21 mouse cellular contexts compared by ENCODE assay signal in the genomic region with DNA sequence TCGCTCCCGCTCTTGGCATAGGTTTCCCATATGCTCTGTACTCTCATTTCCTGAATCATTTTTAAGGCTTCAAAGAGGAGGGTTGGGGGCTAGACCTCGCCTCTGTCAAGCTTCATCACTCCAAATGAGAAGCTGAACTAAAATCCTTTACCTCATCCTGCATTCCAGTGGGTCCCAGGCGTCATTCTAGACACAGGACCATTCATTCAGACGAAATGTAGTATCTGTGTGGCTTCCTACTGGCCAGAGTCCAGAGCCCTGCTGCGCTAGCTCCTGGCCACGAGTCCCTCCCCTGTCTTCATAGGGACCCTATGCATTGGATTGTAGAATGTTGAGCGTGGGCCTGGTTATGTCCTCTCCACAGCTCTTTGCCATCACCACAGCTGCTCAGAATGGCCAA. TPM values are rescaled to one million over a fixed set of nuclear protein-coding genes. Genes with fewer than 3 reads are reported as not detected.
A peak's percentile ranks its signal among the peaks of the same experiment; 100 is the strongest.
DNase-seq lines count a peak whose midpoint lies in the region; ATAC-seq lines count a peak whose summit lies in the region.
"Had no signal": no experiment of that assay in that cellular context is flagged by ENCODE, and none has a peak within 500 bp of the region (broad histone marks: within the 10 kb centered on the region; RNA-seq: fewer than 3 reads in every experiment).

No protein-coding gene starts in this region.

- 58% methylated on average over 8 of the region's 8 CpGs for WGBS in embryonic facial prominence, embryonic 13.5 days
- 81% methylated on average over 8 of the region's 8 CpGs for WGBS in embryonic facial prominence, embryonic 10.5 days
- 68% methylated on average over 8 of the region's 8 CpGs for WGBS in heart, embryonic 14.5 days
- WGBS in neural tube, embryonic 15.5 days, result 60% methylated on average over 8 of the region's 8 CpGs

- H3K27ac ChIP-seq in embryonic facial prominence, embryonic 13.5 days, result peak overlapping the region; percentile 73; the same call in 1 of the 2 replicates
- no peak overlapping the region for H3K27ac ChIP-seq in embryonic facial prominence, embryonic 10.5 days (replicated peaks)
- H3K27ac ChIP-seq in heart, embryonic 14.5 days (replicated peaks in 1 of 2; ENCODE audit: control insufficient read depth in 1 of 2, insufficient read depth in 1 of 2, low read depth in 2 of 2, low read length in 2 of 2), result peak overlapping the region; percentile 54 to 59; a peak in 3 of 4 replicates
- peak overlapping the region; percentile 48; the same call in 1 of the 2 replicates for H3K27ac ChIP-seq in neural tube, embryonic 15.5 days (replicated peaks)
- H3K27ac ChIP-seq: forebrain, embryonic 12.5 days; hindbrain, postnatal 0 days; liver, embryonic 15.5 days; midbrain, embryonic 15.5 days had no signal

- H3K9ac ChIP-seq in embryonic facial prominence, embryonic 13.5 days, result no peak overlapping the region
- H3K9ac ChIP-seq in heart, embryonic 14.5 days (ENCODE audit: low read length), result peak overlapping the region; percentile 27; the same call in 1 of the 2 replicates
- no peak overlapping the region for H3K9ac ChIP-seq in neural tube, embryonic 15.5 days (replicated peaks)
- H3K9ac ChIP-seq: limb, embryonic 12.5 days; liver, embryonic 15.5 days; midbrain, embryonic 15.5 days had no signal

- H3K4me1 ChIP-seq in embryonic facial prominence, embryonic 13.5 days, result peaks cover 61% of the 10 kb centered on the region
- H3K4me1 ChIP-seq in embryonic facial prominence, embryonic 10.5 days, result peaks cover 60% of the 10 kb centered on the region
- H3K4me1 ChIP-seq in heart, embryonic 14.5 days (ENCODE audit: control insufficient read depth in 2 of 2, insufficient read depth in 2 of 2, low read length in 2 of 2), result peaks cover 40 to 54% of the 10 kb centered on the region in 2 experiments
- H3K4me1 ChIP-seq in megakaryocyte, embryonic 14.5 days, result peaks cover 86% of the 10 kb centered on the region
- peaks cover 54% of the 10 kb centered on the region for H3K4me1 ChIP-seq in neural tube, embryonic 15.5 days

- no peak for ATAC-seq in embryonic facial prominence, embryonic 13.5 days (ENCODE audit: insufficient number of reproducible peaks, insufficient read depth, low FRiP score, low TSS enrichment, low read depth)
- no peak for ATAC-seq in heart, embryonic 14.5 days (ENCODE audit: insufficient number of reproducible peaks, insufficient read depth, low FRiP score, low read depth)
- no peak for ATAC-seq in megakaryocyte, adult 5-6 weeks (ENCODE audit: poor library complexity, severe bottlenecking)
- ATAC-seq in neural tube, embryonic 15.5 days (ENCODE audit: low FRiP score), result no peak
- ATAC-seq: CD4-positive, CD25-positive, alpha-beta regulatory T cell, adult 4 months; hindbrain, postnatal 0 days; midbrain, embryonic 15.5 days had no signal

- DNase-seq in embryonic facial prominence, embryonic 10.5 days (ENCODE audit: low spot score), result no peak
- no peak for DNase-seq in heart, adult 8-10 months (ENCODE audit: low spot score)
- DNase-seq in urinary bladder, adult 18-20 months (ENCODE audit: low spot score in 2 of 2), result no peak
- DNase-seq: cerebellum, adult 9-11 months; kidney, adult 11 months; kidney, postnatal 25 days; right cerebral cortex, postnatal 14 days; thymus, postnatal 25 days had no signal

- peaks cover 25% of the 10 kb centered on the region for H3K27me3 ChIP-seq in embryonic facial prominence, embryonic 13.5 days
- H3K27me3 ChIP-seq in embryonic facial prominence, embryonic 10.5 days (replicated peaks; ENCODE audit: low read depth, poor library complexity, severe bottlenecking), result peaks cover 43% of the 10 kb centered on the region
- no peaks in the 10 kb centered on the region for H3K27me3 ChIP-seq in heart, embryonic 14.5 days (ENCODE audit: control insufficient read depth, insufficient read depth, low read length)
- H3K27me3 ChIP-seq in megakaryocyte, embryonic 14.5 days (replicated peaks), result no peaks in the 10 kb centered on the region
- peaks cover 13% of the 10 kb centered on the region; the same call in 1 of the 2 replicates for H3K27me3 ChIP-seq in neural tube, embryonic 15.5 days (replicated peaks)

- H3K9me3 ChIP-seq in embryonic facial prominence, embryonic 13.5 days, result no peaks in the 10 kb centered on the region
- no peaks in the 10 kb centered on the region for H3K9me3 ChIP-seq in embryonic facial prominence, embryonic 10.5 days
- no peaks in the 10 kb centered on the region for H3K9me3 ChIP-seq in heart, embryonic 14.5 days (ENCODE audit: control insufficient read depth, low read length)
- no peaks in the 10 kb centered on the region for H3K9me3 ChIP-seq in megakaryocyte, embryonic 14.5 days
- no peaks in the 10 kb centered on the region for H3K9me3 ChIP-seq in neural tube, embryonic 15.5 days (replicated peaks)
- H3K9me3 ChIP-seq: forebrain, embryonic 12.5 days; limb, embryonic 12.5 days; liver, embryonic 15.5 days; midbrain, embryonic 15.5 days had no signal

- no peak overlapping the region for H3K4me3 ChIP-seq in embryonic facial prominence, embryonic 13.5 days
- no peak overlapping the region for H3K4me3 ChIP-seq in embryonic facial prominence, embryonic 10.5 days
- H3K4me3 ChIP-seq in heart, embryonic 14.5 days (ENCODE audit: control insufficient read depth in 1 of 2, insufficient read depth in 1 of 2, low read depth in 1 of 2, low read length in 2 of 2), result no peak overlapping the region
- peak overlapping the region; percentile 29 for H3K4me3 ChIP-seq in megakaryocyte, embryonic 14.5 days (replicated peaks)
- no peak overlapping the region for H3K4me3 ChIP-seq in neural tube, embryonic 15.5 days (replicated peaks)
- H3K4me3 ChIP-seq: forebrain, embryonic 12.5 days; limb, embryonic 12.5 days; liver, embryonic 15.5 days; midbrain, embryonic 15.5 days had no signal

- H3K36me3 ChIP-seq in embryonic facial prominence, embryonic 13.5 days, result peaks cover 9% of the 10 kb centered on the region; the same call in 1 of the 2 replicates
- H3K36me3 ChIP-seq in embryonic facial prominence, embryonic 10.5 days (replicated peaks), result peaks cover 16% of the 10 kb centered on the region; the same call in 1 of the 2 replicates
- H3K36me3 ChIP-seq in heart, embryonic 14.5 days (ENCODE audit: control insufficient read depth, insufficient read depth, low read length), result peaks cover 40% of the 10 kb centered on the region
- H3K36me3 ChIP-seq in megakaryocyte, embryonic 14.5 days (replicated peaks; ENCODE audit: low read length), result peaks cover 71% of the 10 kb centered on the region
- no peaks in the 10 kb centered on the region for H3K36me3 ChIP-seq in neural tube, embryonic 15.5 days
- H3K36me3 ChIP-seq: forebrain, embryonic 12.5 days; midbrain, embryonic 15.5 days had no signal

- peak overlapping the region; percentile 11; the same call in 1 of the 2 replicates for H3K4me2 ChIP-seq in embryonic facial prominence, embryonic 13.5 days
- H3K4me2 ChIP-seq in heart, embryonic 14.5 days (ENCODE audit: low read length), result peak overlapping the region; percentile 69
- peak overlapping the region; percentile 17 for H3K4me2 ChIP-seq in neural tube, embryonic 15.5 days
- H3K4me2 ChIP-seq: forebrain, embryonic 12.5 days; limb, embryonic 12.5 days; liver, embryonic 15.5 days; midbrain, embryonic 15.5 days had no signal

RNA-seq across cellular contexts. Expression of gene Tagln2, which starts 4.9 kb away (rescaled TPM):
- 133 and 135 TPM in 2 replicates for polyA plus RNA-seq in embryonic facial prominence, embryonic 13.5 days (2015; fragmentation: Nextera tagmentation; extraction: Ambion mirVana)
- polyA plus RNA-seq in embryonic facial prominence, embryonic 10.5 days (2016; fragmentation: Nextera tagmentation; extraction: Ambion mirVana), result 75.1 and 82.5 TPM in 2 replicates
- 187 and 196 TPM in 2 replicates for polyA plus RNA-seq in heart, embryonic 14.5 days (2014; fragmentation: Nextera tagmentation; extraction: Ambion mirVana)
- 10 to 100 TPM; 37.8 to 77.3 (median 50.1) TPM for total RNA-seq in heart, adult 8-10 months (2022)
- polyA plus RNA-seq in megakaryocyte, embryonic 14.5 days (2012; ENCODE audit: insufficient read depth, low replicate concordance), result 725 and 2,302 TPM in 2 replicates
- 667 and 741 TPM in 2 replicates for total RNA-seq in megakaryocyte, adult 5-6 weeks (2015)
- total RNA-seq in megakaryocyte, adult 5-6 weeks (2017), result 334 and 340 TPM in 2 replicates
- 140 and 198 TPM in 2 replicates for polyA plus RNA-seq in neural tube, embryonic 15.5 days (2015; fragmentation: Nextera tagmentation; extraction: Ambion mirVana)

RNA-seq across cellular contexts. Expression of gene Cfap45, which starts 15.8 kb away (rescaled TPM):
- 2.0 and 2.3 TPM in 2 replicates for polyA plus RNA-seq in embryonic facial prominence, embryonic 13.5 days (2015; fragmentation: Nextera tagmentation; extraction: Ambion mirVana)
- polyA plus RNA-seq in embryonic facial prominence, embryonic 10.5 days (2016; fragmentation: Nextera tagmentation; extraction: Ambion mirVana), result 1.3 TPM in 2 replicates
- polyA plus RNA-seq in heart, embryonic 14.5 days (2014; fragmentation: Nextera tagmentation; extraction: Ambion mirVana), result 2.0 and 2.6 TPM in 2 replicates
- total RNA-seq in heart, adult 8-10 months (2022), result under 1 TPM; 0.19 to 0.98 (median 0.46) TPM
- 0.93 TPM in 1 of 2 replicates, not detected in the other for polyA plus RNA-seq in megakaryocyte, embryonic 14.5 days (2012; ENCODE audit: insufficient read depth, low replicate concordance)
- total RNA-seq in megakaryocyte, adult 5-6 weeks (2015), result not detected in 2 replicates
- total RNA-seq in megakaryocyte, adult 5-6 weeks (2017), result 0.11 TPM in 1 of 2 replicates, not detected in the other
- polyA plus RNA-seq in neural tube, embryonic 15.5 days (2015; fragmentation: Nextera tagmentation; extraction: Ambion mirVana), result 3.8 and 4.3 TPM in 2 replicates
- total RNA-seq: megakaryocyte progenitor cell, adult 5-6 weeks; MEL had no signal

RNA-seq across cellular contexts. Expression of gene Igsf9, which starts 23.2 kb away (rescaled TPM):
- 75.6 and 83.2 TPM in 2 replicates for polyA plus RNA-seq in embryonic facial prominence, embryonic 13.5 days (2015; fragmentation: Nextera tagmentation; extraction: Ambion mirVana)
- polyA plus RNA-seq in embryonic facial prominence, embryonic 10.5 days (2016; fragmentation: Nextera tagmentation; extraction: Ambion mirVana), result 92.8 and 95.9 TPM in 2 replicates
- 2.0 and 5.0 TPM in 2 replicates for polyA plus RNA-seq in heart, embryonic 14.5 days (2014; fragmentation: Nextera tagmentation; extraction: Ambion mirVana)
- total RNA-seq in heart, adult 8-10 months (2022), result under 1 TPM; 0.12 to 0.87 (median 0.78) TPM
- 0.41 and 0.68 TPM in 2 replicates for polyA plus RNA-seq in megakaryocyte, embryonic 14.5 days (2012; ENCODE audit: insufficient read depth, low replicate concordance)
- total RNA-seq in megakaryocyte, adult 5-6 weeks (2015), result 0.20 and 1.9 TPM in 2 replicates
- 0.16 TPM in 1 of 2 replicates, not detected in the other for total RNA-seq in megakaryocyte, adult 5-6 weeks (2017)
- 38.9 TPM in 2 replicates for polyA plus RNA-seq in neural tube, embryonic 15.5 days (2015; fragmentation: Nextera tagmentation; extraction: Ambion mirVana)

RNA-seq across cellular contexts. Expression of gene Slamf9, which starts 29.6 kb away (rescaled TPM):
- 0.47 TPM in 1 of 2 replicates, not detected in the other for polyA plus RNA-seq in embryonic facial prominence, embryonic 13.5 days (2015; fragmentation: Nextera tagmentation; extraction: Ambion mirVana)
- polyA plus RNA-seq in embryonic facial prominence, embryonic 10.5 days (2016; fragmentation: Nextera tagmentation; extraction: Ambion mirVana), result not detected in 2 replicates
- 1.5 and 1.6 TPM in 2 replicates for polyA plus RNA-seq in heart, embryonic 14.5 days (2014; fragmentation: Nextera tagmentation; extraction: Ambion mirVana)
- total RNA-seq in heart, adult 8-10 months (2022), result 1 to 10 TPM in 2 of 4 experiments, under 1 TPM in 2; 0.27 to 2.3 (median 1.1) TPM
- polyA plus RNA-seq in megakaryocyte, embryonic 14.5 days (2012; ENCODE audit: insufficient read depth, low replicate concordance), result not detected in 2 replicates
- total RNA-seq in megakaryocyte, adult 5-6 weeks (2015), result 2.3 and 3.1 TPM in 2 replicates
- 0.11 and 1.5 TPM in 2 replicates for total RNA-seq in megakaryocyte, adult 5-6 weeks (2017)
- 0.36 and 0.38 TPM in 2 replicates for polyA plus RNA-seq in neural tube, embryonic 15.5 days (2015; fragmentation: Nextera tagmentation; extraction: Ambion mirVana)
- total RNA-seq: hindbrain, postnatal 0 days; MEL had no signal
- polyA plus RNA-seq: CD4-positive, CD25-positive, alpha-beta regulatory T cell, adult 4 months; forebrain, embryonic 12.5 days had no signal

RNA-seq across cellular contexts. Expression of gene Vsig8, which starts 51.0 kb away (rescaled TPM):
- polyA plus RNA-seq in embryonic facial prominence, embryonic 13.5 days (2015; fragmentation: Nextera tagmentation; extraction: Ambion mirVana), result 0.40 and 0.77 TPM in 2 replicates
- polyA plus RNA-seq in embryonic facial prominence, embryonic 10.5 days (2016; fragmentation: Nextera tagmentation; extraction: Ambion mirVana), result 0.12 TPM in 1 of 2 replicates, not detected in the other
- polyA plus RNA-seq in heart, embryonic 14.5 days (2014; fragmentation: Nextera tagmentation; extraction: Ambion mirVana), result 0.22 and 0.23 TPM in 2 replicates
- total RNA-seq in heart, adult 8-10 months (2022), result not detected
- not detected in 2 replicates for polyA plus RNA-seq in megakaryocyte, embryonic 14.5 days (2012; ENCODE audit: insufficient read depth, low replicate concordance)
- total RNA-seq in megakaryocyte, adult 5-6 weeks (2015), result not detected in 2 replicates
- not detected in 2 replicates for total RNA-seq in megakaryocyte, adult 5-6 weeks (2017)
- polyA plus RNA-seq in neural tube, embryonic 15.5 days (2015; fragmentation: Nextera tagmentation; extraction: Ambion mirVana), result 1.4 and 1.9 TPM in 2 replicates
- total RNA-seq: megakaryocyte progenitor cell, adult 5-6 weeks; MEL had no signal
- polyA plus RNA-seq: CD4-positive, CD25-positive, alpha-beta regulatory T cell, adult 4 months; limb, embryonic 12.5 days; liver, embryonic 15.5 days had no signal

Comparison
In these comparisons a context has a peak if more than half of its experiments do, and no peak if none do; other contexts are left out.
1. H3K4me2 ChIP-seq: peak in every context shown above with its lines; median percentile 69 in heart, embryonic 14.5 days; 17 in neural tube, embryonic 15.5 days; 11 in embryonic facial prominence, embryonic 13.5 days.